15 mouse cellular contexts compared by ENCODE assay signal in genomic region chr2:78977632-78978397, GRCm38 (mm10).
DNase-seq lines count a peak whose midpoint lies in the region; ATAC-seq and TF ChIP-seq lines count a peak whose summit lies in the region.
"Had no signal": no experiment of that assay in that cellular context is flagged by ENCODE, and none has a peak within 500 bp of the region (broad histone marks: within the 10 kb centered on the region; RNA-seq: fewer than 3 reads in every experiment).

No protein-coding gene starts in this region.

- no peak overlapping the region for H3K4me2 ChIP-seq in lung, embryonic 14.5 days
- no peak overlapping the region for H3K4me2 ChIP-seq in embryonic facial prominence, embryonic 13.5 days
- H3K4me2 ChIP-seq: hindbrain, embryonic 14.5 days; limb, embryonic 13.5 days; midbrain, embryonic 15.5 days; neural tube, embryonic 12.5 days; stomach, embryonic 15.5 days had no signal

- peak; percentile 16 for DNase-seq in adrenal gland, adult 2 months
- DNase-seq in adrenal gland, adult 8-10 months, result no peak
- peak; percentile 84 for DNase-seq in lung, embryonic 14.5 days
- no peak for DNase-seq in lung, adult 2 months
- peak; percentile 18 for DNase-seq in lung, postnatal 25 days (ENCODE audit: low spot score)
- no peak for DNase-seq in urinary bladder, postnatal 36 days (ENCODE audit: low spot score in 2 of 2)
- DNase-seq in forebrain, embryonic 10.5 days (ENCODE audit: extremely low spot score, low spot score), result no peak
- DNase-seq: cerebellum, adult 9-10 months had no signal

- WGBS in lung, embryonic 14.5 days, result 67% methylated on average over 5 of the region's 5 CpGs
- 75% methylated on average over 5 of the region's 5 CpGs for WGBS in lung, adult 2 months
- WGBS in embryonic facial prominence, embryonic 13.5 days, result 57% methylated on average over 5 of the region's 5 CpGs
- WGBS in forebrain, embryonic 10.5 days, result 84% methylated on average over 5 of the region's 5 CpGs

- no peak overlapping the region for H3K9ac ChIP-seq in lung, embryonic 14.5 days
- H3K9ac ChIP-seq in embryonic facial prominence, embryonic 13.5 days, result no peak overlapping the region
- H3K9ac ChIP-seq: hindbrain, embryonic 14.5 days; limb, embryonic 13.5 days; midbrain, embryonic 15.5 days; neural tube, embryonic 12.5 days; stomach, embryonic 15.5 days had no signal

- TF ChIP-seq POLR2A in lung, adult 2 months (IDR thresholded peaks at IDR 0.05; ENCODE audit: borderline replicate concordance, extremely low read depth, low read depth, low read length), result no peak

- ATAC-seq in lung, embryonic 14.5 days (ENCODE audit: insufficient read depth), result peak; percentile 83
- peak; percentile 48; the same call in 1 of the 2 replicates for ATAC-seq in embryonic facial prominence, embryonic 13.5 days (ENCODE audit: insufficient number of reproducible peaks, insufficient read depth, low FRiP score, low TSS enrichment, low read depth)
- ATAC-seq: midbrain, embryonic 15.5 days had no signal

- H3K4me3 ChIP-seq in lung, embryonic 14.5 days (ENCODE audit: low read depth, low read length), result no peak overlapping the region
- no peak overlapping the region for H3K4me3 ChIP-seq in lung, adult 2 months (replicated peaks; ENCODE audit: extremely low read depth, low read depth, low read length)
- H3K4me3 ChIP-seq in embryonic facial prominence, embryonic 13.5 days, result no peak overlapping the region
- no peak overlapping the region for H3K4me3 ChIP-seq in forebrain, embryonic 10.5 days
- H3K4me3 ChIP-seq: left cerebral cortex, adult 2 months; limb, embryonic 13.5 days; midbrain, embryonic 15.5 days; neural tube, embryonic 12.5 days; stomach, embryonic 15.5 days had no signal

- no peaks in the 10 kb centered on the region for H3K9me3 ChIP-seq in lung, embryonic 14.5 days (ENCODE audit: low read depth, low read length)
- no peaks in the 10 kb centered on the region for H3K9me3 ChIP-seq in embryonic facial prominence, embryonic 13.5 days
- no peaks in the 10 kb centered on the region for H3K9me3 ChIP-seq in forebrain, embryonic 10.5 days
- H3K9me3 ChIP-seq: limb, embryonic 13.5 days; midbrain, embryonic 15.5 days; neural tube, embryonic 12.5 days; stomach, embryonic 15.5 days had no signal

- H3K27me3 ChIP-seq in lung, embryonic 14.5 days (ENCODE audit: insufficient read depth, low read length), result no peaks in the 10 kb centered on the region
- no peaks in the 10 kb centered on the region for H3K27me3 ChIP-seq in embryonic facial prominence, embryonic 13.5 days
- no peaks in the 10 kb centered on the region for H3K27me3 ChIP-seq in forebrain, embryonic 10.5 days (ENCODE audit: poor library complexity, severe bottlenecking)
- H3K27me3 ChIP-seq: limb, embryonic 13.5 days; midbrain, embryonic 15.5 days; neural tube, embryonic 12.5 days; stomach, embryonic 15.5 days had no signal

- H3K36me3 ChIP-seq in lung, embryonic 14.5 days (ENCODE audit: insufficient read depth), result no peaks in the 10 kb centered on the region
- H3K36me3 ChIP-seq in embryonic facial prominence, embryonic 13.5 days, result no peaks in the 10 kb centered on the region
- no peaks in the 10 kb centered on the region for H3K36me3 ChIP-seq in forebrain, embryonic 10.5 days (replicated peaks)
- H3K36me3 ChIP-seq: limb, embryonic 13.5 days; midbrain, embryonic 15.5 days; neural tube, embryonic 12.5 days; stomach, embryonic 15.5 days had no signal

- H3K4me1 ChIP-seq in lung, embryonic 14.5 days (ENCODE audit: insufficient read depth), result 0 out of 2 replicates have a peak, but pooled peaks cover 2% of the 10 kb centered on the region
- no peaks in the 10 kb centered on the region for H3K4me1 ChIP-seq in lung, adult 2 months (ENCODE audit: control insufficient read depth, insufficient read depth, low read length)
- H3K4me1 ChIP-seq in embryonic facial prominence, embryonic 13.5 days, result peaks cover 15% of the 10 kb centered on the region
- no peaks in the 10 kb centered on the region for H3K4me1 ChIP-seq in forebrain, embryonic 10.5 days
- H3K4me1 ChIP-seq: midbrain, embryonic 15.5 days; neural tube, embryonic 12.5 days had no signal

- TF ChIP-seq CTCF in lung, embryonic 14.5 days (IDR thresholded peaks at IDR 0.05; ENCODE audit: low read depth), result no peak
- no peak for TF ChIP-seq CTCF in lung, adult 2 months (IDR thresholded peaks at IDR 0.05; ENCODE audit: insufficient read depth, low read length)

- H3K27ac ChIP-seq in lung, embryonic 14.5 days (ENCODE audit: low read depth), result 0 out of 2 replicates have a peak overlapping the region, but pooled peaks have one; percentile 52
- H3K27ac ChIP-seq in embryonic facial prominence, embryonic 13.5 days, result 0 out of 2 replicates have a peak overlapping the region, but pooled peaks have one; percentile 51
- no peak overlapping the region for H3K27ac ChIP-seq in forebrain, embryonic 10.5 days
- H3K27ac ChIP-seq: hindbrain, embryonic 14.5 days; left cerebral cortex, adult 2 months; limb, embryonic 13.5 days; midbrain, embryonic 15.5 days; neural tube, embryonic 12.5 days; stomach, embryonic 15.5 days had no signal

Comparison
In these comparisons a context has a peak if more than half of its experiments do, and no peak if none do; other contexts are left out.
1. DNase-seq: peak in adrenal gland, adult 2 months (single experiment), lung, embryonic 14.5 days (single experiment) and lung, postnatal 25 days (single experiment); none in adrenal gland, adult 8-10 months (single experiment), lung, adult 2 months (single experiment), urinary bladder, postnatal 36 days (0 of 2) and forebrain, embryonic 10.5 days (single experiment).